Mouse (Mus musculus) gastrocnemius, postnatal 10 days (tissue): Measurements from ENCODE around the gene Gm28047. TPM values are rescaled to one million over a fixed set of nuclear protein-coding genes. Genes with fewer than 3 reads are reported as not detected.

Experiments used
- DNase-seq: peaks from one replicate; pipeline ENCODE4 v3.0.0; 2021; ENCODE audit warnings: mixed read lengths
- total RNA-seq, 2 experiments: library from RNA; stranded (reverse); gene quantifications; 2 replicates each; pipeline ENCODE4 v1.2.3; 2021

The Gm28047 gene
- total RNA-seq, 2 experiments from 2014 or later = 0.56 TPM; not detected in 1

- no peak for DNase-seq
Measured at GRCm38 (mm10) chr15:102516293-102516692, 108.6 kb downstream of the Gm28047 start.

GRCm38 (mm10) chr15:102515791-102516190 lies 109.1 kb downstream of the Gm28047 start:
- DNase-seq = no peak

GRCm38 (mm10) chr15:102515261-102515660 lies 109.6 kb downstream of the Gm28047 start:
- DNase-seq = no peak

GRCm38 (mm10) chr15:102513004-102513403 lies 111.9 kb downstream of the Gm28047 start:
- DNase-seq = no peak

GRCm38 (mm10) chr15:102512471-102512870 lies 112.4 kb downstream of the Gm28047 start:
- no peak for DNase-seq

GRCm38 (mm10) chr15:102512010-102512409 lies 112.9 kb downstream of the Gm28047 start:
- no peak for DNase-seq

- no peak for DNase-seq
Measured at GRCm38 (mm10) chr15:102511285-102511833, 113.5 kb downstream of the Gm28047 start.

GRCm38 (mm10) chr15:102510590-102511284 lies 114.1 kb downstream of the Gm28047 start:
- peak; percentile 77 for DNase-seq

- no peak for DNase-seq
Measured at GRCm38 (mm10) chr15:102510110-102510509, 114.8 kb downstream of the Gm28047 start.

- no peak for DNase-seq
Measured at GRCm38 (mm10) chr15:102508336-102508735, 116.5 kb downstream of the Gm28047 start.

- no peak for DNase-seq
Measured at GRCm38 (mm10) chr15:102507561-102507960, 117.3 kb downstream of the Gm28047 start.

- no peak for DNase-seq
Measured at GRCm38 (mm10) chr15:102506864-102507263, 118.0 kb downstream of the Gm28047 start.

GRCm38 (mm10) chr15:102506464-102506830 lies 118.4 kb downstream of the Gm28047 start:
- DNase-seq = no peak

GRCm38 (mm10) chr15:102505770-102506463 lies 119.0 kb downstream of the Gm28047 start:
- DNase-seq = no peak

- no peak for DNase-seq
Measured at GRCm38 (mm10) chr15:102505073-102505769, 119.6 kb downstream of the Gm28047 start.

GRCm38 (mm10) chr15:102503924-102504782 lies 120.7 kb downstream of the Gm28047 start:
- DNase-seq = no peak

GRCm38 (mm10) chr15:102503447-102503846 lies 121.4 kb downstream of the Gm28047 start, which contains the start of gene Gm10337:
TSS of gene Gm10337 (plus strand) at chr15:102503722.
- no peak for DNase-seq

GRCm38 (mm10) chr15:102502254-102502840 lies 122.5 kb downstream of the Gm28047 start:
- no peak for DNase-seq

GRCm38 (mm10) chr15:102501084-102501814 lies 123.6 kb downstream of the Gm28047 start:
- no peak for DNase-seq

- DNase-seq = no peak
Measured at GRCm38 (mm10) chr15:102500479-102500878, 124.4 kb downstream of the Gm28047 start.

GRCm38 (mm10) chr15:102499851-102500250 lies 125.0 kb downstream of the Gm28047 start:
- DNase-seq = no peak
